Mouse (Mus musculus) spleen, adult 2 months (tissue): ENCODE results near the gene 6030452D12Rik. TPM values are rescaled to one million over a fixed set of nuclear protein-coding genes. Genes with fewer than 3 reads are reported as not detected.

Experiments used
- DNase-seq, 2 experiments: peaks; one replicate each; pipeline versions ENCODE4 v3.0.0 to v3.0.0-alpha.2; 2012 to 2021; ENCODE audit warnings: low spot score in 2 of 2, low read depth in 1 of 2
- H3K27ac ChIP-seq: fragments of 200-500 bp; 2 replicates; pipeline ENCODE4 v1.5.1; 2012; ENCODE audit warnings: low read length, inconsistent platforms; ENCODE audit not compliant: insufficient read depth
- H3K27me3 ChIP-seq: fragments of 200-500 bp; 2 replicates; pipeline ENCODE4 v1.6.1; 2012; ENCODE audit warnings: mild to moderate bottlenecking, moderate library complexity, low read length, inconsistent platforms; ENCODE audit not compliant: control insufficient read depth, insufficient read depth
- H3K36me3 ChIP-seq: fragments of 200-500 bp; 2 replicates; pipeline ENCODE4 v1.6.1; 2012; ENCODE audit warnings: mild to moderate bottlenecking, low read length, inconsistent platforms; ENCODE audit not compliant: control insufficient read depth, insufficient read depth
- H3K4me1 ChIP-seq: fragments of 200-500 bp; 2 replicates; pipeline ENCODE4 v1.6.1; 2011; ENCODE audit warnings: inconsistent platforms; ENCODE audit not compliant: control insufficient read depth, insufficient read depth, insufficient read length
- H3K4me3 ChIP-seq: fragments of 200-500 bp; 2 replicates; pipeline ENCODE4 v1.5.1; 2011; ENCODE audit warnings: mild to moderate bottlenecking, inconsistent platforms; ENCODE audit not compliant: insufficient read depth, insufficient read length; ENCODE audit errors: extremely low read depth
- CTCF ChIP-seq: fragments of 200-500 bp; IDR thresholded peaks from 2 replicates; pipeline ENCODE4 v1.5.1; 2011; ENCODE audit warnings: mild to moderate bottlenecking, inconsistent platforms; ENCODE audit not compliant: insufficient read depth, insufficient read length, insufficient replicate concordance; ENCODE audit errors: extremely low read depth
- POLR2A ChIP-seq: fragments of 200-500 bp; IDR thresholded peaks from 2 replicates; pipeline ENCODE4 v1.6.1; 2011; ENCODE audit warnings: low read depth, low read length, inconsistent platforms
- WGBS: fragments of 180-500 bp; shearing (Covaris S2); methylation state at CpG from one replicate; pipeline ENCODE4 v1.1.7; 2018; 5-methylcytosine and 5-hydroxymethylcytosine counted together
- polyA plus RNA-seq: library from polyadenylated mRNA; depleted of rRNA; stranded (reverse); fragments of >200 nt; gene quantifications from 2 replicates; pipeline ENCODE4 v1.2.3, GENCODE M21; 2012

The 6030452D12Rik gene
- polyA plus RNA-seq, 1 experiment = not detected

DNA sequence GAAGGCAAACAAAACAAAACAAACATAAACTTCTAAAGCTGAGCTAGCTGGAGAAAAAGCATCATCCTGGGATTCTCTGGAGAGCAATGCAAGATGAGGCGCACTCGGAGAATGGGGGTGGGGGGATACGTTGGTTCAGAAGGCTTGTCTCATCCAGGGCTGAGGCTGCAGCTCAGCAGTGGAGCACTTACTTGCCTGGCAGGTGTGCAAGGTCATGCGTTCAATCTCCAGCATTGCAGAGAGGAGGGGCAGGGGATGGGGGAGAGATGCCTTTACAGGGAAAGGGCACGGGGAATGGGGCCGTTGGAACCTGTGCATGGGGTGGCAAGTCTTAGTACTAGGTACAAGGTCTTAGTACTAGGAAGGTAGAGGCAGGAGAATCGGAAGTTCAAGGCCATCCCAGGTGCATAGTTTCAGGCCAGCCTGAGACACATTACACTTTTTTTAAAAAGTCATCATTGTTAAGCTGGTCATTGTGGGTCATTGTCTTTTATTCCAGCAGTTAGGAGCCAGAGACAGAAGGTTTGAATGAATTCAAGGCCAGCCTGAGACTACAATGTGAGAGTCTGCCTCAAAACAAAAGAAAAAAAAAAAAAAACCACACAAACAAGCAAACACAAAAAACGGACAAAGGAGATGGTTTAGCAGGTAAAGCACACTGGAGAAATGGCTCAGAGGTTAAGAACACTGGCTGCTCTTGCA is 8.9 kb downstream of the 6030452D12Rik start:
- DNase-seq = no peak
- Histone ChIP-seq H3K4me3 (no peak overlapping the region), H3K4me1 (peaks cover 3% of the 10 kb centered on the region), H3K36me3 (no peaks in the 10 kb centered on the region), H3K27ac (no peak overlapping the region), H3K27me3 (peaks cover 24% of the 10 kb centered on the region)
- WGBS = 67% methylated on average over 8 of the region's 8 CpGs
- TF ChIP-seq CTCF (no peak), POLR2A (no peak)

DNA sequence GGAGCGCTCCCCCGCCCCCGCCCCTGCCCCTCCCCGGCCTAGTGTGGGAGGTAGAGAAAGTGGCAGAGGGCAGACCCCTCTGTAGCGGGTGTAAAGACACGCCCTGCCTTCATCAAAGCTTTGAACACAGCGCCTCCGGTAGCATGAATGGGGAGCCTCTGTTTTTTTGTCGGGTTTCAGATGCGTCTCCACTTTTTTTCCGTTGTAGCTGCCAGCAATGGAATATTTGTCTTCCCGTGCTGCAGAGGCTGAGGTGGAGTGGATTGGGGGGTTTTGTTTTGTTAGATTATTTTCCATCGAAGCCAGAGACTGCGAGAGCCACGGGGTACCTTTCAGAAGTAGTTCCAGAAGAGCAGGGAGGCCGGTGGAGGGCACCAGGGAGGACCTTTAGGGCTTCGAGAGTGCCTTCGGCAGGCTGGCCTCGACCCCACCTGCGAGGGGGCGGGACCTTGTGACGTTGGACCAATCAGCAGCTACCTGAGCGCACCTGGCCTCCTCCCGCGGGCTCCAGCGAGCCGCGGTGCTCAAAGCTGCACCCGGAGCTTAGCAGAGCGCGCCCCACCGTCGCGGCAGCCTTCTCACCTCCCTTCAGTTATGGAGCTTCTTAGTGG is 10.1 kb downstream of the 6030452D12Rik start, which contains the start of gene Cdh3:
TSS of gene Cdh3 (plus strand) at position 527 of the 611 bp plus-strand sequence.
- Histone ChIP-seq H3K36me3 (no peaks in the 10 kb centered on the region), H3K27me3 (peaks cover 24% of the 10 kb centered on the region), H3K4me1 (peaks cover 3% of the 10 kb centered on the region), H3K4me3 (peak within 1 kb of the TSS; percentile 35; the same call in 1 of the 2 replicates), H3K27ac (no peak within 1 kb of the TSS; the same call in 1 of the 2 replicates)
- TF ChIP-seq POLR2A (no peak), CTCF (no peak)
- WGBS = 5% methylated on average over 34 of the region's 34 CpGs
- DNase-seq = no peak

DNA sequence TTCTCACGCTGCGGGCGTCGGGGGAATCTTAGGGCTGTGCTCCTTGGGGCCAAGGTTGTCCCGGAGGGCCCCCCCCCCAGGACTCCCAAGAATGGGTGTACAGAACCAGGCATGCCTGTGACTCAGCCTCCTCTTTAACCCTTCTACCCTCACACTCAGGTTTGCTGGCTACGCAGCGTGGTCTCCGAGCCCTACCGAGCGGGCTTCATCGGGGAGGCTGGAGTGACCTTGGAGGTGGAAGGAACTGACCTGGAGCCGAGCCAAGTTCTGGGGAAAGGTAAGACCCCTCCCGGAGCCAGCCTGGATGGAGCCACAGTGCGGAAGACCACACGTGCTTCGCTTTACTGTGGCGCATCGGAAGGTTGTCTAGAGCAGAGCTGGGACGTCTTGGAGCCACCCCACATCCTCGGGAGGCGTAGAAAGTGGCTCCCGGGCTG is 10.8 kb downstream of the 6030452D12Rik start:
- peaks cover 3% of the 10 kb centered on the region for H3K4me1 ChIP-seq
- TF ChIP-seq POLR2A = no peak
- TF ChIP-seq CTCF = no peak
- H3K4me3 ChIP-seq = peak overlapping the region; percentile 35; the same call in 1 of the 2 replicates
- no peaks in the 10 kb centered on the region for H3K36me3 ChIP-seq
- DNase-seq = no peak
- WGBS = 9% methylated on average over 22 of the region's 22 CpGs
- H3K27me3 ChIP-seq = peaks cover 24% of the 10 kb centered on the region
- H3K27ac ChIP-seq = no peak overlapping the region

DNA sequence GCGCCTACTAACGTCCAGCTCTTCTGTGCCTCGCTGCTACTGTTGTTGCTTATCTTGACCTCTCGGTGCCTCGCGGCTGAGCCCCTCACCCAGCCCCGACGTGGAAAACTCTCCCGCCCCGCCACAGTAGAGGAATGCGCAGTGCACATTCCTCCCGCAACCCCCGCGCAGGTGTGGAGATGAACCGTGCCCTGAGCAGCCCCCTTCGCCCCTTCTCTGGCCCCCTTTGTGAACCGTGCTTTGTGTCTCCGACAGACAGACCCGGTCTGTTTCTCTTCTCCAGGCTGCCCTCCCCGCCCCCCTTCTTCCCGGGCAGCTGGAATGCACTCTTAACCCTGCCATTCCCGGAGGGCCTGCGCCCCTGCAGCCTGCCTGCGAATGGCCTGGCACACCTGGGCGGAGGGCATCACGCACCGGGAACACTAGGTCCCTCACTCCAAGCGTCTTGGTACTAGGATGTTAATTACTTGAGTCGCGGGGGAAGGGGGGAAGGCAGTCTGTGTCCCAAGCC is 11.3 kb downstream of the 6030452D12Rik start:
- DNase-seq = no peak

GRCm38 (mm10) chr8:106512475-106513150 is 12.3 kb downstream of the 6030452D12Rik start:
- 74% methylated on average over 7 of the region's 7 CpGs for WGBS
- H3K4me3 ChIP-seq = no peak overlapping the region
- TF ChIP-seq CTCF = no peak
- peaks cover 3% of the 10 kb centered on the region for H3K4me1 ChIP-seq
- no peaks in the 10 kb centered on the region for H3K36me3 ChIP-seq
- DNase-seq = no peak
- H3K27ac ChIP-seq = no peak overlapping the region
- peaks cover 23% of the 10 kb centered on the region for H3K27me3 ChIP-seq

More for the DNA sequence above, 11.3 kb downstream of the 6030452D12Rik start:
- Histone ChIP-seq H3K4me3 (peak overlapping the region; percentile 35; the same call in 1 of the 2 replicates), H3K4me1 (peaks cover 3% of the 10 kb centered on the region), H3K36me3 (no peaks in the 10 kb centered on the region), H3K27ac (no peak overlapping the region), H3K27me3 (peaks cover 24% of the 10 kb centered on the region)
- TF ChIP-seq CTCF (no peak), POLR2A (no peak)
- 6% methylated on average over 29 of the region's 30 CpGs for WGBS

GRCm38 (mm10) chr8:106515946-106516479 is 15.7 kb downstream of the 6030452D12Rik start:
- Histone ChIP-seq H3K36me3 (no peaks in the 10 kb centered on the region), H3K4me3 (no peak overlapping the region), H3K4me1 (no peaks in the 10 kb centered on the region), H3K27ac (no peak overlapping the region), H3K27me3 (peaks cover 10% of the 10 kb centered on the region)
- WGBS = 52% methylated on average over 1 of the region's 1 CpGs
- no peak for DNase-seq
- TF ChIP-seq CTCF = no peak
- no peak for TF ChIP-seq POLR2A
